Mouse (Mus musculus) CH12.LX (cell line): ENCODE measurements around the gene Capn11. TPM values are rescaled to one million over a fixed set of nuclear protein-coding genes. Genes with fewer than 3 reads are reported as not detected.

ENCODE experiments used
- DNase-seq: peaks from one replicate; pipeline ENCODE4 v3.0.0-alpha.2; 2013; ENCODE audit errors: extremely low read depth
- H3K27ac ChIP-seq: 2 replicates; pipeline ENCODE4 v1.5.1; 2012; ENCODE audit warnings: low read depth, mild to moderate bottlenecking, control low read depth, moderate library complexity; ENCODE audit not compliant: insufficient read depth
- H3K27me3 ChIP-seq: replicated peaks from 2 replicates; pipeline ENCODE3; 2012; ENCODE audit warnings: inconsistent platforms
- H3K36me3 ChIP-seq, 2 experiments: replicated peaks in 1 of 2; 2 replicates each; pipeline versions ENCODE3 to v1.6.1; 2012; ENCODE audit warnings: inconsistent platforms in 1 of 2, low read length in 1 of 2, mild to moderate bottlenecking in 1 of 2, mixed read lengths in 1 of 2, moderate library complexity in 1 of 2; ENCODE audit not compliant: control insufficient read depth in 1 of 2, insufficient read depth in 1 of 2
- H3K4me1 ChIP-seq, 2 experiments: 2 replicates each; pipeline ENCODE4 v1.6.1; 2012; ENCODE audit warnings: inconsistent platforms in 1 of 2, moderate library complexity in 1 of 2; ENCODE audit not compliant: insufficient read depth in 2 of 2, control insufficient read depth in 1 of 2
- H3K4me2 ChIP-seq: 2 replicates; pipeline ENCODE4 v1.6.1; 2012; ENCODE audit warnings: low read depth, mild to moderate bottlenecking, control low read depth; ENCODE audit not compliant: poor library complexity, insufficient read depth, severe bottlenecking
- H3K4me3 ChIP-seq, 3 experiments: fragments of 150-350 bp in 1 of 3; sonication (generic) in 1 of 3; replicated peaks in 1 of 3; 2 replicates each; pipeline versions ENCODE3 to v1.5.1; 2011 to 2012; ENCODE audit warnings: low read depth in 2 of 3, low read length in 2 of 3, mild to moderate bottlenecking in 2 of 3, moderate library complexity in 2 of 3, control low read depth in 1 of 3, improper control_type of control experiment in 1 of 3, inconsistent platforms in 1 of 3, mixed read lengths in 1 of 3; ENCODE audit not compliant: poor library complexity in 1 of 3
- H3K79me2 ChIP-seq: replicated peaks from 2 replicates; pipeline ENCODE4 v1.6.1; 2012; ENCODE audit warnings: mild to moderate bottlenecking, moderate library complexity; ENCODE audit not compliant: control insufficient read depth, poor library complexity, insufficient read depth, severe bottlenecking; ENCODE audit errors: extremely low read depth
- H3K9ac ChIP-seq: 2 replicates; pipeline ENCODE4 v1.6.1; 2012; ENCODE audit warnings: low read depth, mild to moderate bottlenecking, control low read depth, moderate library complexity; ENCODE audit not compliant: insufficient read depth
- H3K9me3 ChIP-seq: replicated peaks from 2 replicates; pipeline ENCODE3; 2012; ENCODE audit warnings: low read length, inconsistent platforms, mixed read lengths
- BHLHE40 ChIP-seq: IDR thresholded peaks from 2 replicates; pipeline ENCODE4 v1.6.1; 2011; ENCODE audit warnings: mild to moderate bottlenecking, low read depth, low read length, improper control_type of control experiment
- E2F4 ChIP-seq: IDR thresholded peaks from 2 replicates; pipeline ENCODE4 v1.6.1; 2011; ENCODE audit warnings: low read depth, low read length, improper control_type of control experiment; ENCODE audit not compliant: insufficient replicate concordance
- ETS1 ChIP-seq: conservative IDR thresholded peaks from 2 replicates; pipeline ENCODE4 v1.6.1; 2012; ENCODE audit warnings: low read depth, mild to moderate bottlenecking, inconsistent platforms, low read length, improper control_type of control experiment, moderate library complexity
- JUN ChIP-seq: IDR thresholded peaks from 2 replicates; pipeline ENCODE4 v1.6.1; 2011; ENCODE audit warnings: low read depth, mild to moderate bottlenecking, low read length, improper control_type of control experiment, moderate library complexity; ENCODE audit not compliant: insufficient read depth
- KAT2A ChIP-seq: IDR thresholded peaks from 2 replicates; pipeline ENCODE4 v1.6.1; 2012; ENCODE audit warnings: low read length, improper control_type of control experiment, inconsistent platforms; ENCODE audit not compliant: insufficient replicate concordance
- MXI1 ChIP-seq: IDR thresholded peaks from 2 replicates; pipeline ENCODE4 v1.6.1; 2011; ENCODE audit warnings: mild to moderate bottlenecking, low read depth, low read length, improper control_type of control experiment
- MYC ChIP-seq: IDR thresholded peaks from 2 replicates; pipeline ENCODE4 v1.6.1; 2011; ENCODE audit warnings: low read depth, mild to moderate bottlenecking, improper control_type of control experiment, low read length
- POLR2A ChIP-seq: IDR thresholded peaks from 2 replicates; pipeline ENCODE4 v1.6.1; 2011; ENCODE audit warnings: low read depth, mild to moderate bottlenecking, improper control_type of control experiment, low read length
- RAD21 ChIP-seq: IDR thresholded peaks from 2 replicates; pipeline ENCODE4 v1.6.1; 2011; ENCODE audit warnings: low read depth, mild to moderate bottlenecking, low read length, improper control_type of control experiment, moderate library complexity
- RCOR1 ChIP-seq: conservative IDR thresholded peaks from 2 replicates; pipeline ENCODE4 v1.6.1; 2012; ENCODE audit warnings: low read depth, mild to moderate bottlenecking, inconsistent platforms, low read length, improper control_type of control experiment
- SIN3A ChIP-seq: IDR thresholded peaks from 2 replicates; pipeline ENCODE4 v1.6.1; 2012; ENCODE audit warnings: low read length, improper control_type of control experiment, inconsistent platforms
- SMC3 ChIP-seq: IDR thresholded peaks from 2 replicates; pipeline ENCODE4 v1.6.1; 2011; ENCODE audit warnings: low read depth, low read length, improper control_type of control experiment
- USF2 ChIP-seq: conservative IDR thresholded peaks from 2 replicates; pipeline ENCODE4 v1.6.1; 2011; ENCODE audit warnings: low read depth, low read length, improper control_type of control experiment
- ZC3H11A ChIP-seq: IDR thresholded peaks from 2 replicates; pipeline ENCODE4 v1.6.1; 2012; ENCODE audit warnings: low read depth, mild to moderate bottlenecking, inconsistent platforms, low read length, improper control_type of control experiment
- dilution Hi-C: fragments of 300-500 bp; cut with MboI; formaldehyde crosslinking; loops from 2 replicates; pipeline ENCODE4 v1.14.3; 2020; ENCODE audit warnings: low sequenced_read_pairs; ENCODE audit not compliant: extremely low pct_unique_long_range_greater_than_20kb, extremely low pct_ligation_motif_present
- in situ Hi-C: fragments of 300-500 bp; cut with MboI; formaldehyde crosslinking; loops from 3 replicates; pipeline ENCODE4 v1.14.3; 2019; ENCODE audit warnings: low sequenced_read_pairs, low pct_ligation_motif_present, low pct_unique_long_range_greater_than_20kb, mixed read lengths
- polyA plus RNA-seq: library from polyadenylated mRNA; unstranded; fragments of >175 nt; gene quantifications from 2 replicates; pipeline ENCODE4 v1.2.1, GENCODE M21; 2012; ENCODE audit warnings: low read depth; ENCODE audit not compliant: insufficient read length
- total RNA-seq, 2 experiments: library from RNA; depleted of rRNA; stranded (reverse); fragments of 300-350 nt in 1 of 2; fragments of >200 nt in 1 of 2; gene quantifications; 2 replicates each; pipeline ENCODE4 v1.2.3; 2012 to 2014

The Capn11 gene
- total and polyA plus RNA-seq, 3 experiments, result 0.09 TPM; not detected in 2

GRCm38 (mm10) chr17:45695227-45696120, 36.3 kb upstream of the Capn11 start:
- no peak overlapping the region for H3K4me2 ChIP-seq
- no peak for DNase-seq
- no peak overlapping the region for H3K27ac ChIP-seq
- no peak overlapping the region for H3K9ac ChIP-seq
- no peaks in the 10 kb centered on the region for H3K27me3 ChIP-seq
- H3K9me3 ChIP-seq, result no peaks in the 10 kb centered on the region
- H3K4me3 ChIP-seq, result no peak overlapping the region
- no peaks in the 10 kb centered on the region; the same call in 1 of the 2 replicates for H3K79me2 ChIP-seq
- H3K36me3 ChIP-seq, result peaks cover 9 to 42% of the 10 kb centered on the region in 2 experiments
- H3K4me1 ChIP-seq, result peaks cover 16 to 46% of the 10 kb centered on the region in 2 experiments
- TF ChIP-seq SMC3 (no peak), BHLHE40 (peak; percentile 15; the same call in 1 of the 2 replicates), ETS1 (peak; percentile 28)
- in situ Hi-C loops (no loop called here), dilution Hi-C loops (no loop called here)

GRCm38 (mm10) chr17:45693812-45694565, 34.9 kb upstream of the Capn11 start:
- dilution Hi-C loops, result no loop called here
- Histone ChIP-seq H3K4me3 (no peak overlapping the region), H3K9ac (no peak overlapping the region), H3K4me1 (peaks cover 16 to 46% of the 10 kb centered on the region in 2 experiments), H3K36me3 (peaks cover 9 to 44% of the 10 kb centered on the region in 2 experiments), H3K27ac (no peak overlapping the region), H3K4me2 (no peak overlapping the region), H3K79me2 (no peaks in the 10 kb centered on the region; the same call in 1 of the 2 replicates), H3K27me3 (no peaks in the 10 kb centered on the region), H3K9me3 (no peaks in the 10 kb centered on the region)
- TF ChIP-seq JUN (no peak), KAT2A (no peak), RCOR1 (no peak), ZC3H11A (no peak), MYC (no peak), RAD21 (no peak), SIN3A (no peak), E2F4 (no peak), POLR2A (no peak), MXI1 (no peak), USF2 (no peak)
- DNase-seq, result no peak
- in situ Hi-C loops, result no loop called here
